Comparison of ENCODE assay signal across 21 mouse cellular contexts in the genomic region with DNA sequence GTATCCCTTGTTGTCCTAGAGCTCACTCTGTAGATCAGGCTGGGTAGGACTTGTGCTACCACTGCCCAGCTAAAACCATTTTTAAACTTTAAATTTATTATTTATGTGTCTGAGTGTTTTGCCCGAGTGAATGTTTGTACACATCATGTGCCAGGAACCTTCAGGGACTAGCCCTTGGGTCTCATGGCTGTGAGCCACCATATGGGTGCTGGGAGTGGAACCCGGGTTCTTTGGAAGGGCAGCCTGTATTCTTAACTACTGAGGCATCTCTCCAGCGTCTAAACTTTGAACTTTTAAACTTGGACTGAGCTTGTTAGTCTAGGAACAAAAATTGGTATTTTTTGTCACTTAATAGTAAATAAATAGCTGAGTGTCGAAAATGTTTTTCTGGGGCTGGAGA. TPM values are rescaled to one million over a fixed set of nuclear protein-coding genes. Genes with fewer than 3 reads are reported as not detected.
DNase-seq lines count a peak whose midpoint lies in the region; ATAC-seq and TF ChIP-seq lines count a peak whose summit lies in the region.
"Had no signal": no experiment of that assay in that cellular context is flagged by ENCODE, and none has a peak within 500 bp of the region (broad histone marks: within the 10 kb centered on the region; RNA-seq: fewer than 3 reads in every experiment).

No protein-coding gene starts in this region.

- no peak overlapping the region for H3K9ac ChIP-seq in kidney, embryonic 15.5 days

- 64% methylated on average over 4 of the region's 4 CpGs for WGBS in kidney, adult 2 months
- WGBS in kidney, embryonic 15.5 days = 93% methylated on average over 4 of the region's 4 CpGs

- no peak overlapping the region for H3K4me3 ChIP-seq in kidney, adult 2 months (ENCODE audit: insufficient read depth, low read depth, low read length)
- H3K4me3 ChIP-seq in kidney, embryonic 15.5 days (replicated peaks) = no peak overlapping the region

- H3K27ac ChIP-seq in kidney, adult 2 months (ENCODE audit: insufficient read depth, low read depth, low read length) = no peak overlapping the region
- no peak overlapping the region for H3K27ac ChIP-seq in kidney, embryonic 15.5 days

- peaks cover 7% of the 10 kb centered on the region; the same call in 1 of the 2 replicates for H3K36me3 ChIP-seq in kidney, adult 2 months (ENCODE audit: control insufficient read depth, insufficient read depth, low read length)
- H3K36me3 ChIP-seq in kidney, embryonic 15.5 days = peaks cover 92% of the 10 kb centered on the region

- H3K9me3 ChIP-seq in kidney, embryonic 15.5 days (replicated peaks) = no peaks in the 10 kb centered on the region
- H3K9me3 ChIP-seq: G1E had no signal

- no peak for TF ChIP-seq POLR2A in kidney, adult 2 months (IDR thresholded peaks at IDR 0.05; ENCODE audit: low read depth, low read length)

- ATAC-seq in kidney, embryonic 15.5 days (replicated peaks; ENCODE audit: low FRiP score) = no peak
- ATAC-seq: activated CD4-positive, CD25-positive, alpha-beta regulatory T cell, adult 4 months; CD4-positive, CD25-positive, alpha-beta regulatory T cell, adult 4 months; Patski had no signal

- no peaks in the 10 kb centered on the region for H3K27me3 ChIP-seq in kidney, adult 2 months (replicated peaks; ENCODE audit: control insufficient read depth, insufficient read depth, low read length)
- H3K27me3 ChIP-seq in kidney, embryonic 15.5 days = no peaks in the 10 kb centered on the region
- H3K27me3 ChIP-seq: CH12.LX, Patski had no signal

- no peak overlapping the region for H3K4me2 ChIP-seq in kidney, embryonic 15.5 days

- DNase-seq in heart, adult 11 months = peak; percentile 63
- no peak for DNase-seq in heart, postnatal 4 days
- DNase-seq in kidney, adult 2 months = peak; percentile 53
- DNase-seq in kidney, postnatal 14 days = no peak
- peak; percentile 49 for DNase-seq in kidney, adult 9 months
- DNase-seq: adrenal gland, adult 2 months; adrenal gland, adult 8-10 months; adrenal gland, postnatal 10 days; adrenal gland, postnatal 14 days; adrenal gland, postnatal 25 days; adrenal gland, postnatal 36 days; B cell, adult 2 months; cerebellum, adult 11 months; cerebellum, adult 11-12 months; cerebellum, adult 18-20 months had no signal

- no peaks in the 10 kb centered on the region; the same call in 1 of the 2 replicates for H3K4me1 ChIP-seq in kidney, adult 2 months (ENCODE audit: control insufficient read depth, insufficient read depth, low read length)
- no peaks in the 10 kb centered on the region for H3K4me1 ChIP-seq in kidney, embryonic 15.5 days

- no peak for TF ChIP-seq CTCF in kidney, adult 2 months (conservative IDR thresholded peaks at IDR 0.05; ENCODE audit: insufficient read depth, insufficient read length, low read depth, low read length)

RNA-seq across cellular contexts. Expression of a gene that starts 22.2 kb away (rescaled TPM):
- 10 to 100 TPM; 15.2 to 16.9 TPM for total RNA-seq in heart, postnatal 4 days (2021)
- polyA plus RNA-seq in kidney, adult 2 months (2012; rRNA removed) = 3.2 and 3.8 TPM in 2 replicates
- polyA plus RNA-seq in kidney, embryonic 15.5 days (2015; fragmentation: Nextera tagmentation; extraction: Ambion mirVana) = 54.8 and 55.4 TPM in 2 replicates

RNA-seq across cellular contexts. Expression of a gene that starts 37.8 kb away (rescaled TPM):
- total RNA-seq in heart, postnatal 4 days (2021) = 10 to 100 TPM; 14.8 to 15.7 TPM
- polyA plus RNA-seq in kidney, adult 2 months (2012; rRNA removed) = 12.8 and 13.9 TPM in 2 replicates
- polyA plus RNA-seq in kidney, embryonic 15.5 days (2015; fragmentation: Nextera tagmentation; extraction: Ambion mirVana) = 5.0 and 5.7 TPM in 2 replicates

Comparison
In these comparisons a context has a peak if more than half of its experiments do, and no peak if none do; other contexts are left out.
1. DNase-seq: peak in heart, adult 11 months (single experiment), kidney, adult 2 months (single experiment) and kidney, adult 9 months (single experiment); none in heart, postnatal 4 days (single experiment) and kidney, postnatal 14 days (single experiment).
2. RNA of a gene that starts 22.2 kb away (polyA plus RNA-seq): 54.8 to 55.4 TPM in kidney, embryonic 15.5 days; 3.2 to 3.8 TPM in kidney, adult 2 months; every median in the first group is over 10 times any median in the second.